Mouse (Mus musculus) lung, embryonic 16.5 days (tissue): ENCODE measurements around the gene Spn. TPM values are rescaled to one million over a fixed set of nuclear protein-coding genes. Genes with fewer than 3 reads are reported as not detected.

Experiments
- ATAC-seq: fragments of 200-750 bp; cut with Nextera tagmentation; 2 replicates; pipeline ENCODE4 v1.8.0; 2017; ENCODE audit warnings: low read depth, mild to moderate bottlenecking, moderate library complexity
- H3K27ac ChIP-seq: fragments of 300-500 bp; sonication (generic); 2 replicates; pipeline ENCODE4 v1.5.1; 2014; ENCODE audit warnings: mild to moderate bottlenecking, control low read depth, low read length
- H3K27me3 ChIP-seq: fragments of 300-500 bp; sonication (generic); 2 replicates; pipeline ENCODE4 v1.6.1; 2014; ENCODE audit warnings: low read depth, low read length, mixed read lengths; ENCODE audit not compliant: control insufficient read depth, insufficient read depth
- H3K36me3 ChIP-seq: fragments of 300-500 bp; sonication (generic); 2 replicates; pipeline ENCODE4 v1.6.1; 2014; ENCODE audit warnings: low read length; ENCODE audit not compliant: control insufficient read depth, insufficient read depth
- H3K4me1 ChIP-seq: fragments of 300-500 bp; sonication (generic); replicated peaks from 2 replicates; pipeline ENCODE4 v1.6.1; 2014; ENCODE audit warnings: low read length, mixed read lengths; ENCODE audit not compliant: control insufficient read depth, insufficient read depth
- H3K4me2 ChIP-seq: fragments of 300-500 bp; sonication (generic); 2 replicates; pipeline ENCODE4 v1.6.1; 2014; ENCODE audit warnings: low read depth, low read length, control low read depth
- H3K4me3 ChIP-seq: fragments of 300-500 bp; sonication (generic); 2 replicates; pipeline ENCODE4 v1.5.1; 2014; ENCODE audit warnings: mild to moderate bottlenecking, low read length, control low read depth
- H3K9ac ChIP-seq: fragments of 300-500 bp; sonication (generic); 2 replicates; pipeline ENCODE4 v1.6.1; 2014; ENCODE audit warnings: low read length, control low read depth
- H3K9me3 ChIP-seq: fragments of 300-500 bp; sonication (generic); 2 replicates; pipeline ENCODE4 v1.6.1; 2016; ENCODE audit warnings: low read length; ENCODE audit not compliant: control insufficient read depth
- WGBS: fragments of 180-500 bp; shearing (Covaris S2); extraction: QIAGEN DNeasy Blood & Tissue Kit; methylation state at CpG from one replicate; pipeline ENCODE4 v1.1.7; 2014; 5-methylcytosine and 5-hydroxymethylcytosine counted together
- polyA plus RNA-seq: library from polyadenylated mRNA; unstranded; fragments of >200 nt; fragmentation: Nextera tagmentation; extraction: Ambion mirVana; gene quantifications from 2 replicates; pipeline ENCODE4 v1.2.1, GENCODE M21; 2015

The Spn gene
- polyA plus RNA-seq, 1 experiment from 2014 or later, result 0.44 TPM

DNA sequence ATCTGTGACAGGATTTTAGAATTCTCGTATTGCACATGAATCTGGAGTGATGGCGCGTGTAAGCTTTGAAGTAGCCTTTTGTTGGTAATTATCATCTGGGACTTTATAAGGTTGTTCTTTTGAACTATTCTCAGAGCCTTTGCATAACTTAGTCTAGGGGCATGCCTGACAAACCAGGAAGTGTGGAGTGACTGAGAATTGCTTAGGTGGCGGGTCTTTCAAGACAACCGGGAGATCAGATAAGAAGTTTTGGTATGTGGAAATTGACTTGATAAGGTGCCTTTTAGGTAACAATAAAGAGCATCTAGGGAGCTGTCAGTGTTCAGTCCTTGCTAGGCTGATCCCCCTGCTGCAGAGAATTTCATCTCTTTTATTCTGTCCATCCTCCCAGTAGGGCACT is 28.9 kb upstream of the Spn start:
- no peaks in the 10 kb centered on the region for H3K36me3 ChIP-seq
- WGBS, result 68% methylated on average over 5 of the region's 5 CpGs
- H3K27me3 ChIP-seq, result no peaks in the 10 kb centered on the region
- no peaks in the 10 kb centered on the region for H3K9me3 ChIP-seq
- no peaks in the 10 kb centered on the region for H3K4me1 ChIP-seq
- H3K4me3 ChIP-seq, result no peak overlapping the region
- H3K27ac ChIP-seq, result no peak overlapping the region
- no peak overlapping the region for H3K4me2 ChIP-seq
- ATAC-seq, result no peak
- no peak overlapping the region for H3K9ac ChIP-seq

DNA sequence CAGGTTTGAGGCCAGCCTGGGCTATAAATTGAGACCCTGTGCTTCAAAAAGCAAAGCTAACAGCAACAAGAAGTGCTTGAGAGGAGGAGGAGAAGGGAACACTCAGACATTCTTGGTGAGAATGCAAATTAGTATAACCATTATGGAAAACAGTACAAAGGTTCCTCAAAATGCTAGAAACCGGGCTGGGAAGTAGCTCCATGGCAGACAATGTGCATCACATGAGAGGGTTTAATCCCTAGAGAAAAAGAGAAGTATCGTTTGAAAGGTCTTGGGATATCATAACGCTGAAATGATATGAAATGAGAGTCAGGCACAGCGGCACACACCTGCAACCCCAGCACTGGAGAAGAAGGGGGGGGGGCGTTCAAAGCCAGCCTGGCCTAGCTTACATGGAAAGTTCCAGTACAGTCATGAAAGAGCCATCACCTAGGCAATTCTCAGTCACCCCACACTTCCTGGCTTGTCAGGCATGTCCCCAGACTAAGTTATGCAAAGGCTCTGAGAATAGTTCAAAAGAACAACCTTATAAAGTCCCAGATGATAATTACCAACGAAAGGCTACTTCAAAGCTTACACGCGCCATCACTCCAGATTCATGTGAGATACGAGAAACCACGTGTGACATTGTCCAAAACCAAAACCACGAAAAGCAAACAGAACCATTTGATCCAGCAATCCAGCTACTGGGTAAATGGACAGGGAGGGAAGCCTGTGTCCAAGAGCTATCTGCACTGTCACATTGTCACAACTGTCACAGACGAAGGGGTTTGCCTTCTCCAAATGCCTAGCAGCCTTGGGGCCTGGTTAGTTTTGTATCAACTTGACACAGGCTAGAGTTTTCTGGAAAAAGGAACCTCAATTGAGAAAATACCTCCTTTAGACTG is 28.2 kb upstream of the Spn start:
- no peaks in the 10 kb centered on the region for H3K27me3 ChIP-seq
- no peak overlapping the region for H3K4me3 ChIP-seq
- WGBS, result 78% methylated on average over 12 of the region's 12 CpGs
- H3K9me3 ChIP-seq, result no peaks in the 10 kb centered on the region
- no peak overlapping the region for H3K27ac ChIP-seq
- H3K4me1 ChIP-seq, result no peaks in the 10 kb centered on the region
- no peaks in the 10 kb centered on the region for H3K36me3 ChIP-seq
- H3K9ac ChIP-seq, result no peak overlapping the region
- no peak overlapping the region for H3K4me2 ChIP-seq
- no peak for ATAC-seq

DNA sequence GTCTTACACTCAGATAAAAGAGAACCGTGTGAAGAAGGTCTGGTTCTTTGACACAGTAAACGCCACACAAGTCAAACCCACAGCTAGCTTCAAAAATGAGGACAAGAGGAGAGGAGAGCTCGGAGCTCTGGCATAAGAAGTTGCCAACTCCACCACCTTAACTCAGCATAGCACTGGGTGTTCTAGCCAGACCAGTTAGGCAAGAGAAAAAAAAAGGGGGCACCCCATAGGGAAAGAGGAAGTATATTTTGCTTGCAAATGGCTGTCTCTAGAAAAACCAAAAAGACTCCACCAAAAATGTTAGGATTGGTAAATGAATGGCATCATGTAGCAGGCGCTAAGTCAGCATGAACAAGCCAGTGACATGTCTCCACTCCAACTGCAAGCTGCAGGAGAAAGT is 26.4 kb upstream of the Spn start:
- no peaks in the 10 kb centered on the region for H3K4me1 ChIP-seq
- no peaks in the 10 kb centered on the region for H3K27me3 ChIP-seq
- no peaks in the 10 kb centered on the region for H3K9me3 ChIP-seq
- H3K4me2 ChIP-seq, result no peak overlapping the region
- no peak overlapping the region for H3K4me3 ChIP-seq
- H3K9ac ChIP-seq, result no peak overlapping the region
- no peak overlapping the region for H3K27ac ChIP-seq
- ATAC-seq, result no peak
- no peaks in the 10 kb centered on the region for H3K36me3 ChIP-seq
- 67% methylated on average over 4 of the region's 4 CpGs for WGBS

DNA sequence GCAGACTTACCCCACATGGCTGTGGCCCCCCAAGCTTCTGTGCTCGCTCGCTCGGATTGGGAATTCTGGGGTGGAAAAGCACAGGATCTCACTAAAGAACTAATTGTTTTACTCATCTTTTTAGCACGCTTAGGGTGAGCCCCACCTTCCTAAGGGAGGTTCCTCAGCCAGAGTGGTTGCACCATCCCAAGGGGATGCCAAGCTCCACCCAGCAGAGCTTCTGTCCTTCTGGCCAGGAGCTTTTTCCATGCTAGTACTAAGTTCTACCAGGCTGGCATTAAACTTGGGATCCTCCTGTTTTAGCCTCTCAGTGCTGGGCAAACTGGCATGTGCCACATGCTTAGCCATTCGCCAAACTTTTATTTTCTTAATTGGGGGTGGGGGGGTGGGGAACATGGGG is 24.9 kb upstream of the Spn start:
- WGBS, result 87% methylated on average over 5 of the region's 5 CpGs
- no peaks in the 10 kb centered on the region for H3K27me3 ChIP-seq
- no peak overlapping the region for H3K27ac ChIP-seq
- no peaks in the 10 kb centered on the region for H3K4me1 ChIP-seq
- H3K36me3 ChIP-seq, result no peaks in the 10 kb centered on the region
- no peak overlapping the region for H3K9ac ChIP-seq
- H3K9me3 ChIP-seq, result no peaks in the 10 kb centered on the region
- no peak overlapping the region for H3K4me3 ChIP-seq
- no peak for ATAC-seq
- no peak overlapping the region for H3K4me2 ChIP-seq

DNA sequence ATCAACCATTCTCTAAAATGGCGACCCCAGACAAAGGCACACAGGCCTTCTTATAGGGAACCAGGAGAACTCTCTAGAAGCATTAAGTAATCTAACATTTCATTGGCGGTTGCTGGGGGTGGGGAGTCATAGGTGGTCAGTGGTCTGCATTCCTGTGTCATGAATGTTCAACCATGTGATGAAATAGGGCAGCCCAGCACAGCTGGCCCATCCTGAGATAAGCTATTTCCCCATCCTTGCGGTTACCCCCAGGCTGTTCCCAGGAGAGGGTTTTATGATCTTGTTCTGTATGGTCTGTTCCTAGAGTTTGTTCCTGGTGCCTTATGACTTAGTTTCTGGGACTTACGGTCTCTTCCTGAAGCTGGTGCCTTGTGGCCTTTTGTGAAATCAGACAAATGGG is 19.9 kb upstream of the Spn start:
- Histone ChIP-seq H3K36me3 (no peaks in the 10 kb centered on the region), H3K27ac (no peak overlapping the region), H3K9ac (no peak overlapping the region), H3K4me2 (no peak overlapping the region), H3K9me3 (no peaks in the 10 kb centered on the region), H3K4me1 (no peaks in the 10 kb centered on the region), H3K4me3 (no peak overlapping the region), H3K27me3 (no peaks in the 10 kb centered on the region)
- WGBS, result 79% methylated on average over 4 of the region's 4 CpGs
- ATAC-seq, result no peak

DNA sequence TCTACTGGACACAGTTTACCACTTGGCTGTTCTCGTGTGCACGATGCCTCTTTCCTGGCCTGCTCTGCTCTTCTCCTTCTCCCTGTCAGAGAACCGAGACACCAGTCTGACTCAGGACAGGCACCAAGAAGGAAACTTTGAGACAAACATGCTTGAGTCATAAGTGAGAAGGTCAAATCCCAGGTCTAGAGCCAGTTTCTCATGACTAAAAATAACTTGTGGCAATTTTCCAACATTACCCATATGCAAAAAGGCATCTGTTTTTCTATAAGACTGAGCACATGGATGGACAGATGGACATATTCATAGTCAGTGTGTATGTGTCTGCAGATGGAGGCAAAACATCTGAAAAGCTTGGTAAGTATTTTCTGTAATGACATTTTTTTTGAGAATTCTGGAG is 15.9 kb upstream of the Spn start:
- Histone ChIP-seq H3K4me2 (no peak overlapping the region), H3K27ac (no peak overlapping the region), H3K9ac (no peak overlapping the region), H3K4me1 (no peaks in the 10 kb centered on the region), H3K36me3 (no peaks in the 10 kb centered on the region), H3K27me3 (no peaks in the 10 kb centered on the region), H3K4me3 (no peak overlapping the region), H3K9me3 (no peaks in the 10 kb centered on the region)
- ATAC-seq, result no peak
- WGBS, result 59% methylated on average over 3 of the region's 3 CpGs

DNA sequence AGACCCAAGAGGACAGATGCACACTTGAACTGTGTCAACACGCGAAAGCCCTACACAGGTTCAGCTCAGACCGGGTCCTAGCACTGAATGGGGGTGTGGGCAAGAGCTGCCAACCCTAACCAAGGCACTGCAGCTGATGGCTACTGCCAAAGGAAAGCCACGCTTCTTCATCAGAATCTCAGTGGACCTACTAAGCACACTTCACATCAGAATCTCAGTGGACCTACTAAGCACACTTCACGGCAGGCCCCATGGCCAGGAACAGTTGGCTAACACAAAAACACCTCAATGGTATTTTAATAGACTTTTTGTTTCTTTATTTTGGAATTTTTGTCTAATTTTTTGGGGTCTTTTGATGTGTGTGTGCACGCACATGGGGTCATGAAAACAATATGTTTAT is 14.8 kb upstream of the Spn start:
- Histone ChIP-seq H3K27ac (no peak overlapping the region), H3K4me3 (no peak overlapping the region), H3K9me3 (no peaks in the 10 kb centered on the region), H3K4me2 (no peak overlapping the region), H3K27me3 (no peaks in the 10 kb centered on the region), H3K36me3 (no peaks in the 10 kb centered on the region), H3K4me1 (0 out of 2 replicates have a peak, but pooled peaks cover 6% of the 10 kb centered on the region), H3K9ac (no peak overlapping the region)
- ATAC-seq, result no peak
- WGBS, result 86% methylated on average over 6 of the region's 6 CpGs

DNA sequence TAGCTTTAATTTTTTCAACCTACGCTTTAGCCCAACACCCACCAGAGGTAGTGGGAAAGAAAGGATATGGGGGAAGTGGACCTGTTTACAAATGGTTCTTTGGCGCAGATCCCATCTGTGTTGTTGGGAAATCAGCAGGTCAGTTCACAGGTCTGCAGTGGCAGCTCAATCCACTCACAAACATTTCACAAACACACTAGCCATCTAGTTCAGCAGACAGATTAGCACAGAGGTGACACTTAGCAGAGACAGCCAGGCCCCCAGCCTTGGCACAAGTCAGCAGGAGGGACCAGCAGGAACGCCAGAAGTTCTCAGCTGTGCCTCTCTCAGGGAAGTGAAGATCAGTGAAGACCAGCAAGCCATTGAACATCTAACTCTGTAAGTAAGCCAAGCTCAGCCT is 10.3 kb upstream of the Spn start:
- Histone ChIP-seq H3K27me3 (no peaks in the 10 kb centered on the region), H3K4me1 (0 out of 2 replicates have a peak, but pooled peaks cover 6% of the 10 kb centered on the region), H3K9ac (no peak overlapping the region), H3K36me3 (no peaks in the 10 kb centered on the region), H3K4me3 (no peak overlapping the region), H3K4me2 (no peak overlapping the region), H3K9me3 (no peaks in the 10 kb centered on the region), H3K27ac (no peak overlapping the region)
- WGBS, result 31% methylated on average over 3 of the region's 3 CpGs
- ATAC-seq, result peak; percentile 85

DNA sequence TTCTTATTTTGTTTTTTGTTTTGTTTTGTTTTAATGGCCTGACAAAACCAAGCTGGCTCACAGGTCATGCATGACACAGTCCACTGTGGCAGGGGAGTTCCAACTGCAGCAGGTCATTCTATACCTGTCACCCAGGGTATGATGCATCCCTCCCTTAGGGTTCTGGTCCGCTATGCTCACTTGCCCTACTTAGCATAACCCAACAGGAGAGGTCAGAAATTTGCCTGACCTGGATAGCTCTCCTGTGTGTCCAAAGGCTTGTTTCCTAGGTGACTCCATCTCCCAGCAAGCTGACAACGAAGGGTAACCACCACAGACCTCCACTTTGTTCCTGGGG is 8.6 kb upstream of the Spn start:
- WGBS, result 62% methylated on average over 2 of the region's 2 CpGs
- no peak overlapping the region for H3K9ac ChIP-seq
- no peak for ATAC-seq
- H3K4me1 ChIP-seq, result 0 out of 2 replicates have a peak, but pooled peaks cover 6% of the 10 kb centered on the region
- H3K36me3 ChIP-seq, result no peaks in the 10 kb centered on the region
- no peak overlapping the region for H3K27ac ChIP-seq
- H3K4me3 ChIP-seq, result no peak overlapping the region
- no peaks in the 10 kb centered on the region for H3K27me3 ChIP-seq
- no peaks in the 10 kb centered on the region for H3K9me3 ChIP-seq
- no peak overlapping the region for H3K4me2 ChIP-seq
